Mouse (Mus musculus) stomach, embryonic 14.5 days (tissue): Measurements from ENCODE around the gene St3gal3. TPM values are rescaled to one million over a fixed set of nuclear protein-coding genes. Genes with fewer than 3 reads are reported as not detected.

Experiments
- ATAC-seq: fragments of 200-750 bp; cut with Nextera tagmentation; 2 replicates; pipeline ENCODE4 v1.8.0; 2017; ENCODE audit warnings: low read depth, moderate TSS enrichment; ENCODE audit not compliant: insufficient number of reproducible peaks, insufficient read depth, low FRiP score
- H3K27ac ChIP-seq: fragments of 300-500 bp; sonication (generic); 2 replicates; pipeline ENCODE4 v1.5.1; 2014; ENCODE audit warnings: mild to moderate bottlenecking, low read length, moderate library complexity, mixed read lengths
- H3K27me3 ChIP-seq: fragments of 300-500 bp; sonication (generic); 2 replicates; pipeline ENCODE4 v1.6.1; 2014; ENCODE audit warnings: low read length, control low read depth, mixed read lengths; ENCODE audit not compliant: control insufficient read depth, insufficient read depth
- H3K36me3 ChIP-seq: fragments of 300-500 bp; sonication (generic); 2 replicates; pipeline ENCODE4 v1.6.1; 2014; ENCODE audit warnings: mild to moderate bottlenecking, control low read depth, low read length, moderate library complexity, mixed read lengths; ENCODE audit not compliant: control insufficient read depth, insufficient read depth
- H3K4me1 ChIP-seq: fragments of 300-500 bp; sonication (generic); 2 replicates; pipeline ENCODE4 v1.6.1; 2014; ENCODE audit warnings: low read length, control low read depth, mixed read lengths; ENCODE audit not compliant: control insufficient read depth, insufficient read depth
- H3K4me2 ChIP-seq: fragments of 300-500 bp; sonication (generic); replicated peaks from 2 replicates; pipeline ENCODE4 v1.6.1; 2014; ENCODE audit warnings: low read depth, low read length, control low read depth
- H3K4me3 ChIP-seq: fragments of 300-500 bp; sonication (generic); 2 replicates; pipeline ENCODE4 v1.5.1; 2014; ENCODE audit warnings: low read depth, low read length, control low read depth
- H3K9ac ChIP-seq: fragments of 300-500 bp; sonication (generic); replicated peaks from 2 replicates; pipeline ENCODE4 v1.6.1; 2014; ENCODE audit warnings: low read depth, mild to moderate bottlenecking, control low read depth, low read length, moderate library complexity, mixed read lengths
- H3K9me3 ChIP-seq: fragments of 300-500 bp; sonication (generic); 2 replicates; pipeline ENCODE4 v1.6.1; 2016; ENCODE audit warnings: low read depth, low read length, control low read depth; ENCODE audit not compliant: control insufficient read depth
- WGBS: fragments of 180-500 bp; shearing (Covaris S2); extraction: QIAGEN DNeasy Blood & Tissue Kit; methylation state at CpG from one replicate; pipeline ENCODE4 v1.1.7; 2014; 5-methylcytosine and 5-hydroxymethylcytosine counted together
- polyA plus RNA-seq: library from polyadenylated mRNA; unstranded; fragments of >200 nt; fragmentation: Nextera tagmentation; extraction: Ambion mirVana; gene quantifications from 2 replicates; pipeline ENCODE4 v1.2.1, GENCODE M21; 2014

The St3gal3 gene
- polyA plus RNA-seq, 1 experiment from 2014 or later = 6.1 TPM

- 97% methylated on average over 5 of the region's 5 CpGs for WGBS
- Histone ChIP-seq H3K9me3 (no peaks in the 10 kb centered on the region), H3K27ac (no peak overlapping the region), H3K4me1 (no peaks in the 10 kb centered on the region), H3K4me3 (no peak overlapping the region), H3K27me3 (no peaks in the 10 kb centered on the region), H3K9ac (no peak overlapping the region), H3K4me2 (no peak overlapping the region), H3K36me3 (no peaks in the 10 kb centered on the region; the same call in 1 of the 2 replicates)
- ATAC-seq = no peak
Observed at GRCm38 (mm10) chr4:117936964-117937363, 197.8 kb downstream of the St3gal3 start.

DNA sequence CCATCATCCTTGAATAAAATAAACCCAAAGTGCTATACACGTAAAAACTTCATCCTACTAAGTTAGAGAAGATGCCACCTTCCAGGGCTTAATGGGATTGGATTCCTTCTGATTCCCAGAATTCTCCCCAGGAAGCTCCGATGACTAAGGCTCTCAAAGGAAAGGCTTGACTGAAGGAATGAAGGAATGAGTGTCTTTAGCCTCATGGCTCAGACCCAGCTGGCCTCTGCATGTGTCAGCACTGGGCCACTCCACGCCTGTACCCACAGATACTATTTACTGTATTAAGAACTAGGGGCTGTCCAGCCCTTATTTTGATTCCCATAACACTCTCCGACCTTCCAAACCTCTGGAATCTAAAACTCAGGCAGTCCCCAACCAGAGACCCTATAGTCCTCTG, 200.6 kb downstream of the St3gal3 start:
- Histone ChIP-seq H3K9ac (no peak overlapping the region), H3K27ac (no peak overlapping the region), H3K36me3 (no peaks in the 10 kb centered on the region; the same call in 1 of the 2 replicates), H3K4me1 (peaks cover 6% of the 10 kb centered on the region), H3K4me2 (no peak overlapping the region), H3K9me3 (no peaks in the 10 kb centered on the region), H3K4me3 (no peak overlapping the region), H3K27me3 (no peaks in the 10 kb centered on the region)
- ATAC-seq = no peak
- 82% methylated on average over 4 of the region's 4 CpGs for WGBS

DNA sequence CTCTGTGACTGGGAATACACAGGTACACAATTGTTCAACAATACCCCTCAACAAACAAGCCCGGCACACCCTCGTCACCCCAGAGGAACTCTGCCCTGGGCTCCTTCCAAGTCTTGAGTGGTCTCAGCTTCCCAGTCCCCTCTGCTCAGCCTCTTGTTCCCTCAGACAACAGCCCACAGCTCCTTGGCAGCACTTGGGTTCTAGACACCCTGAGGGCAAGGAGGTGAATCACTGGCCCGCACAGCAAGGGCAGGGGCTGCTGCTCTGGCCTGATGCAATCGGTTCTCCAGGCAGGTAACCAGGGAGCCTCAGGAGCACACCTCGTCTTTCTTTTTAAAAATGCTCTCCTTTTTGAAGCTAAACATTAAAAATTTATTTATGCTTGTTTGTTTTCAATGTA, 201.5 kb downstream of the St3gal3 start:
- Histone ChIP-seq H3K9ac (no peak overlapping the region), H3K27ac (no peak overlapping the region), H3K4me2 (no peak overlapping the region), H3K9me3 (no peaks in the 10 kb centered on the region), H3K4me3 (no peak overlapping the region), H3K27me3 (no peaks in the 10 kb centered on the region), H3K36me3 (no peaks in the 10 kb centered on the region; the same call in 1 of the 2 replicates), H3K4me1 (peaks cover 13% of the 10 kb centered on the region)
- 86% methylated on average over 5 of the region's 5 CpGs for WGBS
- ATAC-seq = no peak

- Histone ChIP-seq H3K27ac (no peak within 1 kb of the TSS; the same call in 1 of the 2 replicates), H3K4me3 (peak within 1 kb of the TSS; percentile 40), H3K9me3 (no peaks in the 10 kb centered on the region), H3K4me1 (peaks cover 23% of the 10 kb centered on the region), H3K9ac (no peak within 1 kb of the TSS; the same call in 1 of the 2 replicates), H3K36me3 (no peaks in the 10 kb centered on the region; the same call in 1 of the 2 replicates), H3K4me2 (peak within 1 kb of the TSS; percentile 86), H3K27me3 (0 out of 2 replicates have a peak, but pooled peaks cover 10% of the 10 kb centered on the region)
- 2% methylated on average over 33 of the region's 33 CpGs for WGBS
- ATAC-seq = peak; percentile 71
Observed at GRCm38 (mm10) chr4:117929391-117929881, 205.3 kb downstream of the St3gal3 start, which contains the start of gene Artn. Artn (minus strand) TSS chr4:117929763.

GRCm38 (mm10) chr4:117928699-117929241, 205.9 kb downstream of the St3gal3 start:
- peak overlapping the region; percentile 86 for H3K4me2 ChIP-seq
- WGBS = 3% methylated on average over 13 of the region's 13 CpGs
- no peaks in the 10 kb centered on the region for H3K9me3 ChIP-seq
- H3K4me3 ChIP-seq = peak overlapping the region; percentile 40
- peaks cover 23% of the 10 kb centered on the region for H3K4me1 ChIP-seq
- 0 out of 2 replicates have a peak, but pooled peaks cover 10% of the 10 kb centered on the region for H3K27me3 ChIP-seq
- no peak overlapping the region; the same call in 1 of the 2 replicates for H3K9ac ChIP-seq
- ATAC-seq = peak; percentile 26; the same call in 1 of the 2 replicates
- H3K27ac ChIP-seq = no peak overlapping the region; the same call in 1 of the 2 replicates
- H3K36me3 ChIP-seq = no peaks in the 10 kb centered on the region; the same call in 1 of the 2 replicates

- Histone ChIP-seq H3K4me1 (peaks cover 23% of the 10 kb centered on the region), H3K4me2 (peak overlapping the region; percentile 86), H3K9ac (no peak overlapping the region), H3K27me3 (0 out of 2 replicates have a peak, but pooled peaks cover 10% of the 10 kb centered on the region), H3K27ac (no peak overlapping the region), H3K4me3 (no peak overlapping the region), H3K9me3 (no peaks in the 10 kb centered on the region), H3K36me3 (no peaks in the 10 kb centered on the region; the same call in 1 of the 2 replicates)
- WGBS = 23% methylated on average over 6 of the region's 6 CpGs
- no peak for ATAC-seq
Observed at GRCm38 (mm10) chr4:117928234-117928633, 206.5 kb downstream of the St3gal3 start.

GRCm38 (mm10) chr4:117926545-117927482, 207.9 kb downstream of the St3gal3 start:
- ATAC-seq = peak; percentile 20; the same call in 1 of the 2 replicates
- Histone ChIP-seq H3K9ac (peak overlapping the region; percentile 29; the same call in 1 of the 2 replicates), H3K27me3 (0 out of 2 replicates have a peak, but pooled peaks cover 10% of the 10 kb centered on the region), H3K36me3 (no peaks in the 10 kb centered on the region), H3K9me3 (no peaks in the 10 kb centered on the region), H3K4me3 (peak overlapping the region; percentile 44), H3K4me1 (peaks cover 23% of the 10 kb centered on the region), H3K4me2 (peak overlapping the region; percentile 82), H3K27ac (no peak overlapping the region)
- 2% methylated on average over 71 of the region's 71 CpGs for WGBS

DNA sequence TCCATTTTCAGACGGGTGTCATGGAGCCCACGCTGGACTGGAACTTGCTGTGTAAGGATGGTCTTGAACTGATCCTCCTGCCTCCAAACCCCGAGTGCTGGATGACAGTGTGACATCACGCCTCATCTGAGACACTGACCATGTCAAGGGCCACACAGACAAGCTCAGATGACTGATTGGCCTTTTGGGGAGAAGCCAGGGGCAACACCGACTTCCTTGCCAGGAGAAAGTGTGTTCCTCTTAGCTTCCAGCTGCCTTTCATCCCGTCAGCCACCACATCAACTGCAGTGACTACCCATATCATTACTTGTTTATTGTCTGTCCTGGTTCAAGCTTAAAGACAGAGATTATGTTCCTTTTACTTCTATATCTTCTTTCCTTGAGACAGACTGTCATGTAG, 209.8 kb downstream of the St3gal3 start:
- Histone ChIP-seq H3K4me3 (no peak overlapping the region), H3K27ac (no peak overlapping the region), H3K4me1 (peaks cover 23% of the 10 kb centered on the region), H3K9me3 (no peaks in the 10 kb centered on the region), H3K27me3 (0 out of 2 replicates have a peak, but pooled peaks cover 10% of the 10 kb centered on the region), H3K36me3 (no peaks in the 10 kb centered on the region), H3K4me2 (no peak overlapping the region), H3K9ac (no peak overlapping the region)
- ATAC-seq = no peak
- WGBS = 58% methylated on average over 5 of the region's 6 CpGs
